Mouse (Mus musculus): ENCODE measurements around the gene Ahnak.

- TF ChIP-seq MAX (IDR thresholded peaks at IDR 0.05) (no peak), CEBPB (IDR thresholded peaks at IDR 0.05; ENCODE audit: low read depth) (no peak), CTCF (IDR thresholded peaks at IDR 0.05; ENCODE audit: control insufficient read depth, insufficient read depth, insufficient read length) (no peak), MYOG (IDR thresholded peaks at IDR 0.05; ENCODE audit: control insufficient read depth, extremely low read depth, insufficient read length) (no peak)
These were observed 39.3 kb downstream of the Ahnak start for GRCm38 (mm10) chr19:9028375-9028774.

All from C2C12 (cell line).